Comparison of ENCODE assay signal across 17 mouse cellular contexts in genomic region chr5:30591205-30591731, GRCm38 (mm10). TPM values are rescaled to one million over a fixed set of nuclear protein-coding genes. Genes with fewer than 3 reads are reported as not detected.
A peak's percentile ranks its signal among the peaks of the same experiment; 100 is the strongest.
DNase-seq lines count a peak whose midpoint lies in the region; ATAC-seq lines count a peak whose summit lies in the region.
"Had no signal": no experiment of that assay in that cellular context is flagged by ENCODE, and none has a peak within 500 bp of the region (broad histone marks: within the 10 kb centered on the region; RNA-seq: fewer than 3 reads in every experiment).

No protein-coding gene starts in this region.

- ATAC-seq in heart, embryonic 14.5 days (ENCODE audit: insufficient number of reproducible peaks, insufficient read depth, low FRiP score, low read depth) = no peak
- ATAC-seq: CD4-positive, CD25-positive, alpha-beta regulatory T cell, adult 4 months had no signal

- H3K27me3 ChIP-seq in heart, embryonic 14.5 days (ENCODE audit: control insufficient read depth, insufficient read depth, low read length) = peaks cover 12% of the 10 kb centered on the region; the same call in 1 of the 2 replicates

- whole genome bisulfite sequencing in heart, embryonic 14.5 days = 38% methylated on average over 5 of the region's 5 CpGs

- no peak overlapping the region for H3K4me3 ChIP-seq in heart, embryonic 14.5 days (ENCODE audit: control insufficient read depth in 1 of 2, insufficient read depth in 1 of 2, low read depth in 1 of 2, low read length in 2 of 2)
- H3K4me3 ChIP-seq: limb, embryonic 13.5 days; midbrain, embryonic 12.5 days; neural tube, embryonic 12.5 days had no signal

- peaks cover 63 to 78% of the 10 kb centered on the region in 2 experiments for H3K4me1 ChIP-seq in heart, embryonic 14.5 days (ENCODE audit: control insufficient read depth in 2 of 2, insufficient read depth in 2 of 2, low read length in 2 of 2)

- no peaks in the 10 kb centered on the region for H3K36me3 ChIP-seq in heart, embryonic 14.5 days (ENCODE audit: control insufficient read depth, insufficient read depth, low read length)
- H3K36me3 ChIP-seq: limb, embryonic 13.5 days; midbrain, embryonic 12.5 days; neural tube, embryonic 12.5 days had no signal

- DNase-seq in heart, adult 8-10 months (ENCODE audit: low spot score) = no peak
- DNase-seq in 3T3-L1 (ENCODE audit: low read depth, low spot score) = peak; percentile 73
- DNase-seq in adrenal gland, postnatal 25 days = peak; percentile 68
- DNase-seq in cerebellum, postnatal 10 days = peak; percentile 95 to 97
- no peak for DNase-seq in natural killer cell, adult 2 months (ENCODE audit: low spot score in 2 of 2)
- DNase-seq in spleen, postnatal 14 days (ENCODE audit: low spot score in 2 of 2) = no peak

- no peak overlapping the region for H3K9ac ChIP-seq in heart, embryonic 14.5 days (ENCODE audit: low read length)
- H3K9ac ChIP-seq: limb, embryonic 13.5 days; midbrain, embryonic 12.5 days; neural tube, embryonic 12.5 days had no signal

- peak overlapping the region; percentile 29 to 89; a peak in 3 of 4 replicates for H3K27ac ChIP-seq in heart, embryonic 14.5 days (replicated peaks in 1 of 2; ENCODE audit: control insufficient read depth in 1 of 2, insufficient read depth in 1 of 2, low read depth in 2 of 2, low read length in 2 of 2)
- H3K27ac ChIP-seq: limb, embryonic 13.5 days; midbrain, embryonic 12.5 days; neural tube, embryonic 12.5 days had no signal

- H3K4me2 ChIP-seq in heart, embryonic 14.5 days (ENCODE audit: low read length) = peak overlapping the region; percentile 92
- H3K4me2 ChIP-seq: limb, embryonic 13.5 days; midbrain, embryonic 12.5 days; neural tube, embryonic 12.5 days had no signal

- no peaks in the 10 kb centered on the region for H3K9me3 ChIP-seq in heart, embryonic 14.5 days (ENCODE audit: control insufficient read depth, low read length)
- H3K9me3 ChIP-seq: limb, embryonic 13.5 days; midbrain, embryonic 12.5 days; neural tube, embryonic 12.5 days had no signal

RNA-seq across cellular contexts. Expression of gene Kcnk3, which starts 3.3 kb away (rescaled TPM):
- polyA plus RNA-seq in heart, embryonic 14.5 days (2014; fragmentation: Nextera tagmentation; extraction: Ambion mirVana) = 30.2 and 40.3 TPM in 2 replicates
- 100 to 1,000 TPM; 268 to 282 (median 276) TPM for total RNA-seq in heart, adult 8-10 months (2022)
- 1,220 and 1,477 TPM in 2 replicates for total RNA-seq in adrenal gland, postnatal 25 days (2021)

RNA-seq across cellular contexts. Expression of gene Cib4, which starts 45.6 kb away (rescaled TPM):
- polyA plus RNA-seq in heart, embryonic 14.5 days (2014; fragmentation: Nextera tagmentation; extraction: Ambion mirVana) = not detected in 2 replicates
- total RNA-seq in heart, adult 8-10 months (2022) = not detected
- 2.2 TPM in 2 replicates for total RNA-seq in adrenal gland, postnatal 25 days (2021)
- total RNA-seq: gastrocnemius, adult 18-20 months; hematopoietic stem cell, adult 5-6 weeks; layer of hippocampus, postnatal 10 days had no signal
- polyA plus RNA-seq: CD4-positive, CD25-positive, alpha-beta regulatory T cell, adult 4 months; kidney, embryonic 14.5 days; lung, embryonic 16.5 days; midbrain, embryonic 12.5 days; neural tube, embryonic 12.5 days; thymus, postnatal 0 days had no signal

RNA-seq across cellular contexts. Expression of gene Slc35f6, which starts 56.5 kb away (rescaled TPM):
- polyA plus RNA-seq in heart, embryonic 14.5 days (2014; fragmentation: Nextera tagmentation; extraction: Ambion mirVana) = 27.3 and 29.6 TPM in 2 replicates
- total RNA-seq in heart, adult 8-10 months (2022) = 10 to 100 TPM; 48.3 to 60.9 (median 54.9) TPM
- total RNA-seq in adrenal gland, postnatal 25 days (2021) = 51.4 and 52.6 TPM in 2 replicates

Comparison
In these comparisons a context has a peak if more than half of its experiments do, and no peak if none do; other contexts are left out.
1. DNase-seq: peak in 3T3-L1 (single experiment), adrenal gland, postnatal 25 days (single experiment) and cerebellum, postnatal 10 days (2 of 2); none in heart, adult 8-10 months (single experiment), natural killer cell, adult 2 months (0 of 2) and spleen, postnatal 14 days (0 of 2).